ENCODE assay signal across 1 mouse cellular context in genomic region chr8:69752437-69752836, GRCm38 (mm10).
A peak's percentile ranks its signal among the peaks of the same experiment; 100 is the strongest.
TF ChIP-seq lines count a peak whose summit lies in the region.

No protein-coding gene starts in this region.

TF ChIP-seq in MEL, 35 proteins besides CTCF, POLR2A, EP300 and RAD21:
- TF ChIP-seq ETS1 (IDR thresholded peaks at IDR 0.05; ENCODE audit: low read depth, low read length), result peak; percentile 35; the same call in 1 of the 2 replicates
- peak; percentile 57 for TF ChIP-seq GATA1 (IDR thresholded peaks at IDR 0.05; ENCODE audit: low read depth, low read length)
- TF ChIP-seq RCOR1 (IDR thresholded peaks at IDR 0.05; ENCODE audit: low read depth, low read length), result no peak
- TF ChIP-seq MXI1 (IDR thresholded peaks at IDR 0.05; ENCODE audit: low read depth, low read length), result 0 out of 2 replicates have a peak, but pooled peaks have one; percentile 16
- TF ChIP-seq TAL1 (IDR thresholded peaks at IDR 0.05; ENCODE audit: low read length), result 0 out of 2 replicates have a peak, but pooled peaks have one; percentile 21
- peak; percentile 72 for TF ChIP-seq TCF12 (IDR thresholded peaks at IDR 0.05; ENCODE audit: low read depth, low read length)
- no peak for TF ChIP-seq CHD1 (IDR thresholded peaks at IDR 0.05; ENCODE audit: low read depth, low read length)
